Mouse (Mus musculus) cerebral cortex, adult 2 months (tissue): ENCODE results near the gene Gm20388.

ENCODE experiments used
- WGBS: fragments of 180-500 bp; shearing (Covaris S2); methylation state at CpG from one replicate; pipeline ENCODE4 v1.1.7; 2018; 5-methylcytosine and 5-hydroxymethylcytosine counted together

The Gm20388 gene

GRCm38 (mm10) chr8:122626896-122627295, 2716.3 kb downstream of the Gm20388 start:
- WGBS: 88% methylated on average over 2 of the region's 2 CpGs

GRCm38 (mm10) chr8:122629388-122629787, 2718.7 kb downstream of the Gm20388 start:
- 51% methylated on average over 10 of the region's 10 CpGs for WGBS

DNA sequence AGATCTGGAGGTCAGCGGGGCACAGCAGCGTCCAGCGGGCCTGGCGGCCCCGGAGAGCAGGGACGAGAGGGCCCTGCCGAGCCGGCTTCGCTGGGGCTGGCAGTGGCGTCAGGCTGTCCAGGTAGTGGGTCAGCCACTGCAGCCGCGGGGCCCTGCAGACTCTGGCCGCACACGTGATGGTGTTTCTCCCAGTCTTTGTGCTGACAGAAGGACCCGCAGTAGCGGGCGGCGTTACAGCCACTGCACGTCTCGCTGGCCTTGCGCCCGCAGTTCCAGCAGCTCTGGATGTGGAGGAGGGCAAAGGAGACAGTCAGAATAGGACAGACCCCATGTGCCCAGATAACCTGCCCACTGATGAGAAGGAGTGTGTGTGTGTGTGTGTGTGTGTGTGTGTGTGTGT, 2720.1 kb downstream of the Gm20388 start:
- 63% methylated on average over 22 of the region's 22 CpGs for WGBS

GRCm38 (mm10) chr8:122632134-122632533, 2721.5 kb downstream of the Gm20388 start:
- 80% methylated on average over 3 of the region's 3 CpGs for WGBS

- 93% methylated on average over 14 of the region's 14 CpGs for WGBS
Observed at GRCm38 (mm10) chr8:122633205-122633604, 2722.6 kb downstream of the Gm20388 start.

DNA sequence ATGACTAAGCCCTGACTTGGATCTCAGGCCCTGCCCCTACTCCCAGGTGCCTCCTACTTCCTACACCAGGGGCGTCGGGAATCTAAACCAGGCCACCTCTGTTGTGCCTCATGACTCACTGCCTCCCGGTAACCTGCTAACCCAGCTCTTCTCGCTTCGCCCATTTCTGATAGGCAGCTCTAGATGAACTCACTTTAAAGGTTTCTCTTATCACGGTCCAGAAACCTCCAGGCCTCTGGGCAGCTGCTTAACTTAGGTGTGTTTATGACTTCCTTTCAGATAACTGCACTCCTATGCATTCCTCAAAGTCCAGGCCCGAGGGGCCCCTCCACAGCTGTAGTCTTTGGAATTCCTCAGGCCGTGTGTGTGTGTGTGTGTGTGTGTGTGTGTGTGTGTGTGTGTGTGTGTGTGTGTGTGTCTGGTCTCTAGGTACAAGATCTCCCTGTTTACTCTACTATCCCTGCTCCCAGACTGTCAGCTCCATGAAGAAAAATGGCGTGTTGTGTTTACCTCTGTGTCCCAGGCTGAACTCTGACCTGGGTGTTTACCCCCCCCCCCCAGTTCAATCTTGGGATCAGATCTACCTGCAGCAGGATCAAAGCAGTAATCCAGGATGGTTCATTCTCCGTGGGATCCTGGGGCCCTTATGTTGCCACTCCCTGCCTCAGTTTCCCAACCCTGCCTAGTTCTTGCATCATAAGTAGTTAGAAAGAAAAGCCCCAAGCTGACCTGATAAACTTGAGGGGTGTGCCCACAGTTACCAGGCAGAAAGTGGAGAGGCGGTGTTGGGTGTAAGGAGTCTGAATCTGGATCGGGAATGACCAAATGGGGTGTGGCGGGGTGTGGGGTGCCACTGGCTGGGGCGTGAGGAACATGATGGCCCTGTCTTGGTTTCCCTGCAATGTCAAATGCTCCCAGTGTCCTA, 2725.5 kb downstream of the Gm20388 start:
- 74% methylated on average over 14 of the region's 14 CpGs for WGBS

- WGBS: 30% methylated on average over 9 of the region's 9 CpGs
Observed at GRCm38 (mm10) chr8:122636803-122637175, 2726.1 kb downstream of the Gm20388 start.

DNA sequence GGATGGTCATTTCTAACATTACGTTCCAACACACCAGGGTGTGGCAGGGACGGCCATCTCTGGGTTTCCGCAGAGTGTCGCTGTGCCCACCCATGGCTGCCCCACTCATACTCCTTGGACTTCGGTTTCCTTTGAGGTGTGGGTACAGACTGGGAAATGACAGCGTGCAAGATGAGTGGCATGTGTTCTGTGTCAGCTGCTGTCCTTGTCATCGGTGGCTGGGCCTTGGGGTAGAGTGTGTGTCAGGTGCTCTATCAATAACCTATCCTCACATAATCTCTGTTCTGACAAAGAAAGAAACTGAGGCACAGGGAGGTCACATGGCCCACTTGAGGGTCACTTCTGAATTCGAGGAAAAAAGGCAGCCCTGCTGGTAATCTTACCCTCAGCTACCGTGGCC, 2726.6 kb downstream of the Gm20388 start:
- 73% methylated on average over 9 of the region's 9 CpGs for WGBS

GRCm38 (mm10) chr8:122638601-122639000, 2728.0 kb downstream of the Gm20388 start:
- 82% methylated on average over 16 of the region's 16 CpGs for WGBS

GRCm38 (mm10) chr8:122639521-122640248, 2729.0 kb downstream of the Gm20388 start:
- 37% methylated on average over 16 of the region's 16 CpGs for WGBS

DNA sequence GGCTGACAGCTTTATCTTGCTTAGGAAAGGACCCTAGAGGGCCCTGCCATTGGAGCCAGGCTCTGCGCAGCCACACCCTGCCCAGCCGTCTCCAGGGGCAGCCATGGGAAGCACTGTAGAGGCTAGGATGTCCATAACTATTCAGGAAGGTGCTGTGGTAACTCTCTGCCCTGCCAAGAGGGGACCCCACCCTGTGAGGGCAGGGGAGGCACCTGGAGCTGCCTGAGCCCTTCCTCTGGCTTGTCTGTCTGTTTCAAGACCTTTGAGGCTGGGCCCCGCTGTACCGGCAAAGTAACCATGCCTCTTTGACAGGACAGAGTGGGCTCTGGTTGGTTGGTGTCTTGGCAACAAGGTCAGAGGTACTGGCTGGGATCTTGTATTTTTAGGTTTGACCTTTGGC, 2730.2 kb downstream of the Gm20388 start:
- WGBS: 93% methylated on average over 4 of the region's 4 CpGs

DNA sequence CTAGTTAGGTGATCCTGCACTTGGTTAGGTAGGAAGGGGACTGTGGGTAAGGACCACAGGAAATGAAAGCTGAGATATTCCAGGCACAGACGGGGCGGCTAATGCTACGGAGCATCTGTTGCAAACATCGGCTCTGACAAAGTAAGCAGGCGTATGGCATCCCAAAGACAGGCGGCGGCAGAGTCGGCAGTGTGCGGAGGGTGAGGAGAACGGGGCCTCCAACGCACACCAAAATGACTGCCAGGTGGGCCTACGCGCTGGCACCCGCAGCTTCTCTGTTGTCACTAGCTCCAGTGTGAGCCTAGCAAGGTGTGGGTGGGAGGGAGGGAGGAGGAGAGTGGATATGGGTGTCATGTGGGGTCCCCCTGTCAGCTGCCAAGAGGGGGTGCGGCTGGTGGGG, 2730.8 kb downstream of the Gm20388 start:
- WGBS: 49% methylated on average over 15 of the region's 15 CpGs

DNA sequence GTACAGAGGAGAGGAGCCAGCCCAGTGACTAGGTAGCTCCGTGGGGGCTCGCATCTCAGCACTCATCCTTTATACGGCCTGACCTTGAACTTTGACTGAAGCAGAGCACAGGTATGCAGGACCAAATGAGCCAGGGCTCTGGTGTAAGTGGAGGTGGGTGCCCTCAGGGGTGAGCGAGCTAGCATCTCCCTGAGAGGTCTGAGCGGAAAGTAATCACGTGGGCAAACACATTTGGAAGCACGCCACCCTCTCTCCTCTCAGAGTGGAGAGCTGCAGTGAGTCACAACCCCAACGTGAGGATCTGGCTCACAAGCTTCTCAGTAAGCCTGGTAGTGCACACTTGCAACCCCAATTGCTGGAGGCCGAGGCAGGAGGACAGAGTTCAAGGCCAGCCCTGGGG, 2731.4 kb downstream of the Gm20388 start:
- WGBS: 34% methylated on average over 9 of the region's 9 CpGs

DNA sequence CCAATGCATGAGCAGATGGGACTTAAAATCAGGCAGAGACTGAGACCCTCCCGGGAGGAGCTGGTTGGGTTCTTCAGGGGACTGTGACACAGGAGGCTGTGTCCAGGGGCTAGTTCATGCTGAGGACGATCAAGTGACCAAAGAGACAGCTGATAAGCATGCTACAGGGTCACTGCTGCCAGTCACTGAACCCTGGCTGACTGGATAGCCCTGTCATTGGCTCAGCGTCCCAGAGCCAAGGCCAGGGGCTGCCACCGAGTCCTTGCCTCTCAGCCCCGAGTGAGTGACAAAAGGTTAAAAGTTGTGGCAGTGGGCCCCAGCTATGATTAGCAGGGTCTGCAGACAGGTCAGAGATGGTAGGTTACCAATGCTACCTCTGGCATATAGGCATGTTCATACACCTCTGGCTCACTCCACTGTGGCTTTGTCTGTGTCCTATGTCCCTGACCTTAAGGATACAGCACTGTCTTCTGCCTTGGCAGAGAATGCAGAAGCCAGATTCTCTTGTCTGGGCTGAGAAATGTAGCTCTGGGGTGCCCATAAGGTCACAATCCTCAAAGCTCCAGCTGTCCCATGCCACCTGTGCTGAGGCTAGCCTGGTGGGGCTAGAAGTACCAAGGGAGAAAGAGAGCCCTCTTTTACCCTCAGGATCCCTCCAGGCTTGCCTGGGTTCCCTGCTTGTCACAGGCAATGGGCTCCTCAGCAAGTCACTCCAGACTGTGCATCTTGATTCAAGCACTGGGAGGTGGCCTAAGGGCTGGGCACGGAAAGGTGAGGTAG, 2733.7 kb downstream of the Gm20388 start:
- 88% methylated on average over 6 of the region's 6 CpGs for WGBS

GRCm38 (mm10) chr8:122646337-122646736, 2735.7 kb downstream of the Gm20388 start:
- 80% methylated on average over 16 of the region's 16 CpGs for WGBS

GRCm38 (mm10) chr8:122648192-122648970, 2737.7 kb downstream of the Gm20388 start:
- WGBS: 85% methylated on average over 15 of the region's 15 CpGs

- WGBS: 81% methylated on average over 14 of the region's 16 CpGs
Observed at GRCm38 (mm10) chr8:122651326-122651921, 2740.8 kb downstream of the Gm20388 start.

- 83% methylated on average over 6 of the region's 6 CpGs for WGBS
Observed at GRCm38 (mm10) chr8:122652643-122653042, 2742.0 kb downstream of the Gm20388 start.

GRCm38 (mm10) chr8:122654768-122655167, 2744.1 kb downstream of the Gm20388 start:
- WGBS: 80% methylated on average over 7 of the region's 7 CpGs

DNA sequence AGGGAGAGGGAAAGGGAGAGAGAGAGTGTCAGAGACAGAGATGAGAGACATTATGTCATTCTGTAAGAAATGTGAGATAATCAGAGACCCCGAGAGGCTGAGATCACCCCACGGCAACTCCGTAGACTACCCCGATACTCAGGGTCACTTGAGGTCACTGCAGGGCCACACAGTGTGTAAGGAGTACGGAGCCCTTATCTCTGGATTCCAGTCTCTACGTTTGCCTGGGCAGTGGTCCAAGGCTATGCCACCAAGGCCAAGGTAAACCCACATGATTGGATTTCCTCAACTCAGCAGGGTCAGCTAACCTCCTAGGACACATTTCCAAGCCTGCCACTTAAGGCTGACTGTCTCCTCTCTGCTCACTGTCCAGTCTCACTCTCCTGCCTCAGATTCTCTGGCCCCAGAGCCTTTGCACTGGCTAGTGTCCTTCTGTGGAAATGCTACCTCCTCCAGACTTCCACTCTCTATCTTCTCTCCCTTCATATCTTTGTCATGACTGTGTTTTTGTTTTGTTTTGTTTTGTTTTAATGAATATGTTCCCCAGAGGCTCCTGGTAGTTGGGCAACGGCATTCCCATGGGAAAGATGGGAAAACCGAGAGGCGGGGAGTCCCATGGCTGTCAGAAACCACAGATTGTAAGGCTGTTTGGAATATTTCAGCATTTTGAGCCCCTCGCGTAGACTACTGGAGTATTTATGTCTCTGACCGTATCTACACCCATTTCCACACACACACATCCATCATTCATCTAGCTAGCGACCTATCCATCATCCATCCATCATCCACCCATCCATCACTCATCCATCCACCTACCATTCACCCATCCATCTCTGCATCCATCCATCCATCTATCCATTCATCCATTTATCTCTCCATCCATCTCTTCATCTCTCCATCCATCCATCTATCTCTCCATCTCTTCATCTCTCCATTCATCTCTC, 2745.7 kb downstream of the Gm20388 start:
- whole genome bisulfite sequencing: 82% methylated on average over 13 of the region's 13 CpGs
